Mouse (Mus musculus) lung, adult 18-20 months (tissue): ENCODE measurements around the gene Kcnd1.
"Not testable (repeated sequence)": the region's sequence is repeated elsewhere in the genome, so short reads cannot be mapped to it uniquely, and the experiment has no call there.

Experiments used
- DNase-seq, 2 experiments: peaks; one replicate each; pipeline ENCODE4 v3.0.0; 2022; ENCODE audit warnings: mixed read lengths in 2 of 2

Gene Kcnd1

GRCm38 (mm10) chrX:7821865-7822779, at the start of gene Kcnd1:
Gene Kcnd1 (plus strand): TSS chrX:7822289.
- no peak for DNase-seq

- DNase-seq, result no peak
These were observed 49.3 kb upstream of the Kcnd1 start for GRCm38 (mm10) chrX:7772766-7773165.

GRCm38 (mm10) chrX:7775501-7776205, 46.4 kb upstream of the Kcnd1 start:
- no peak for DNase-seq

- peak; percentile 25 to 39 for DNase-seq
These were observed 45.6 kb upstream of the Kcnd1 start for GRCm38 (mm10) chrX:7776329-7777082.

- no peak for DNase-seq
These were observed 43.4 kb upstream of the Kcnd1 start for GRCm38 (mm10) chrX:7778450-7779244.

GRCm38 (mm10) chrX:7779294-7779693, 42.8 kb upstream of the Kcnd1 start:
- DNase-seq, result no peak

- DNase-seq, result no peak
These were observed 39.4 kb upstream of the Kcnd1 start for GRCm38 (mm10) chrX:7782603-7783092.

GRCm38 (mm10) chrX:7789542-7790136, 32.5 kb upstream of the Kcnd1 start, which contains the start of gene Gripap1:
Gene Gripap1 (plus strand): TSS chrX:7789765.
- peak; percentile 75 to 81 for DNase-seq

GRCm38 (mm10) chrX:7790309-7790708, 31.8 kb upstream of the Kcnd1 start:
- DNase-seq, result no peak

GRCm38 (mm10) chrX:7793361-7793760, 28.7 kb upstream of the Kcnd1 start:
- DNase-seq, result no peak

GRCm38 (mm10) chrX:7795016-7795415, 27.1 kb upstream of the Kcnd1 start:
- DNase-seq, result peak in 1 of 2 experiments; percentile 28

GRCm38 (mm10) chrX:7797327-7797726, 24.8 kb upstream of the Kcnd1 start:
- DNase-seq, result no peak

- DNase-seq, result not testable (repeated sequence)
These were observed 19.9 kb upstream of the Kcnd1 start for GRCm38 (mm10) chrX:7802157-7802556.

- not testable (repeated sequence) for DNase-seq
These were observed 7.1 kb upstream of the Kcnd1 start for GRCm38 (mm10) chrX:7815016-7815415.

GRCm38 (mm10) chrX:7837146-7837545, 15.1 kb downstream of the Kcnd1 start:
- DNase-seq, result no peak

- DNase-seq, result no peak
These were observed 18.7 kb downstream of the Kcnd1 start for GRCm38 (mm10) chrX:7840842-7841162.

GRCm38 (mm10) chrX:7841163-7842162, 19.4 kb downstream of the Kcnd1 start, which contains the start of gene Otud5:
Gene Otud5 (plus strand): TSS chrX:7841364.
- DNase-seq, result peak; percentile 95 to 97

GRCm38 (mm10) chrX:7842318-7842717, 20.2 kb downstream of the Kcnd1 start:
- peak; percentile 5 to 7 for DNase-seq

GRCm38 (mm10) chrX:7847845-7848244, 25.8 kb downstream of the Kcnd1 start:
- no peak for DNase-seq

- DNase-seq, result peak; percentile 17 to 31
These were observed 32.5 kb downstream of the Kcnd1 start for GRCm38 (mm10) chrX:7854578-7854977.
